ENCODE assay signal across 8 mouse cellular contexts in genomic region chr17:5977056-5977920, GRCm38 (mm10). TPM values are rescaled to one million over a fixed set of nuclear protein-coding genes. Genes with fewer than 3 reads are reported as not detected.
DNase-seq lines count a peak whose midpoint lies in the region; ATAC-seq and TF ChIP-seq lines count a peak whose summit lies in the region.

No protein-coding gene starts in this region.

- H3K4me3 ChIP-seq in kidney, embryonic 16.5 days (ENCODE audit: low read length): no peak overlapping the region
- no peak overlapping the region for H3K4me3 ChIP-seq in liver, embryonic 14.5 days (ENCODE audit: insufficient read depth in 1 of 2, low read depth in 2 of 2, low read length in 2 of 2)
- H3K4me3 ChIP-seq in stomach, embryonic 16.5 days (replicated peaks; ENCODE audit: low read length): no peak overlapping the region

- no peaks in the 10 kb centered on the region for H3K9me3 ChIP-seq in kidney, embryonic 16.5 days (ENCODE audit: low read length)
- no peaks in the 10 kb centered on the region for H3K9me3 ChIP-seq in liver, embryonic 14.5 days (ENCODE audit: control insufficient read depth, low read length)
- no peaks in the 10 kb centered on the region for H3K9me3 ChIP-seq in stomach, embryonic 16.5 days (replicated peaks; ENCODE audit: control insufficient read depth, low read length)

- ATAC-seq in kidney, embryonic 16.5 days (ENCODE audit: low FRiP score, low TSS enrichment): no peak
- ATAC-seq in liver, embryonic 14.5 days (ENCODE audit: insufficient read depth): 0 out of 2 replicates have a peak, but pooled peaks have one; percentile 12
- peak; percentile 35; the same call in 1 of the 2 replicates for ATAC-seq in stomach, embryonic 16.5 days (ENCODE audit: insufficient read depth, low FRiP score)

- DNase-seq in kidney, adult 11 months: no peak
- peak; percentile 60 for DNase-seq in MN1 (ENCODE audit: low spot score)
- DNase-seq in heart, adult 11 months: peak; percentile 99
- DNase-seq in liver, embryonic 14.5 days (ENCODE audit: low read depth in 3 of 3, low spot score in 3 of 3): no peak
- no peak for DNase-seq in ovary, adult 18-20 months (ENCODE audit: low spot score)
- DNase-seq in embryo, embryonic 11 days: no peak

- peaks cover 30% of the 10 kb centered on the region for H3K4me1 ChIP-seq in kidney, embryonic 16.5 days (ENCODE audit: insufficient read depth, low read length)
- H3K4me1 ChIP-seq in liver, embryonic 14.5 days (replicated peaks; ENCODE audit: control insufficient read depth in 2 of 2, insufficient read depth in 2 of 2, low read length in 1 of 2): peaks cover 3 to 26% of the 10 kb centered on the region in 2 experiments; a peak in 2 of 4 replicates
- H3K4me1 ChIP-seq in stomach, embryonic 16.5 days (ENCODE audit: control insufficient read depth, insufficient read depth, low read length): peaks cover 38% of the 10 kb centered on the region

- no peaks in the 10 kb centered on the region; the same call in 1 of the 2 replicates for H3K27me3 ChIP-seq in kidney, embryonic 16.5 days (ENCODE audit: insufficient read depth, low read length)
- peaks cover 5% of the 10 kb centered on the region for H3K27me3 ChIP-seq in liver, embryonic 14.5 days (ENCODE audit: control insufficient read depth, insufficient read depth, low read length)
- H3K27me3 ChIP-seq in stomach, embryonic 16.5 days (ENCODE audit: control insufficient read depth, insufficient read depth, low read length): no peaks in the 10 kb centered on the region

- H3K9ac ChIP-seq in kidney, embryonic 16.5 days (replicated peaks; ENCODE audit: low read length): peak overlapping the region; percentile 35; the same call in 1 of the 2 replicates
- H3K9ac ChIP-seq in liver, embryonic 14.5 days (replicated peaks): no peak overlapping the region
- H3K9ac ChIP-seq in stomach, embryonic 16.5 days (ENCODE audit: low read length): peak overlapping the region; percentile 65

- no peak for TF ChIP-seq EP300 in liver, embryonic 14.5 days (IDR thresholded peaks at IDR 0.05; ENCODE audit: low read depth)

- H3K4me2 ChIP-seq in kidney, embryonic 16.5 days (replicated peaks; ENCODE audit: low read depth, low read length): no peak overlapping the region; the same call in 1 of the 2 replicates
- no peak overlapping the region for H3K4me2 ChIP-seq in liver, embryonic 14.5 days (ENCODE audit: low read depth)
- peak overlapping the region; percentile 35 for H3K4me2 ChIP-seq in stomach, embryonic 16.5 days (ENCODE audit: low read depth, low read length)

- H3K36me3 ChIP-seq in kidney, embryonic 16.5 days (ENCODE audit: insufficient read depth, low read length): no peaks in the 10 kb centered on the region
- H3K36me3 ChIP-seq in liver, embryonic 14.5 days (replicated peaks; ENCODE audit: control insufficient read depth, insufficient read depth, low read depth): no peaks in the 10 kb centered on the region
- H3K36me3 ChIP-seq in stomach, embryonic 16.5 days (ENCODE audit: control insufficient read depth, insufficient read depth, low read length): no peaks in the 10 kb centered on the region

- WGBS in kidney, embryonic 16.5 days: 40% methylated on average over 16 of the region's 16 CpGs
- WGBS in liver, embryonic 14.5 days (ENCODE audit: insufficient replicate concordance): 27% methylated on average over 16 of the region's 16 CpGs
- WGBS in stomach, embryonic 16.5 days: 51% methylated on average over 16 of the region's 16 CpGs

- TF ChIP-seq CTCF in liver, embryonic 14.5 days (IDR thresholded peaks at IDR 0.05; ENCODE audit: low read depth): no peak

- H3K27ac ChIP-seq in kidney, embryonic 16.5 days (ENCODE audit: low read length): no peak overlapping the region
- H3K27ac ChIP-seq in liver, embryonic 14.5 days: peak overlapping the region; percentile 16; the same call in 1 of the 2 replicates
- H3K27ac ChIP-seq in stomach, embryonic 16.5 days (ENCODE audit: low read length): peak overlapping the region; percentile 87

RNA-seq across cellular contexts. Expression of gene Synj2, which starts 36.2 kb away (rescaled TPM):
- polyA plus RNA-seq in kidney, embryonic 16.5 days (2015; fragmentation: Nextera tagmentation; extraction: Ambion mirVana): 4.0 and 4.3 TPM in 2 replicates
- 1.3 and 1.9 TPM in 2 replicates for polyA plus RNA-seq in liver, embryonic 14.5 days (2012; rRNA removed)
- polyA plus RNA-seq in liver, embryonic 14.5 days (2014; fragmentation: Nextera tagmentation; extraction: Ambion mirVana): 1.6 TPM in 2 replicates
- polyA plus RNA-seq in stomach, embryonic 16.5 days (2015; fragmentation: Nextera tagmentation; extraction: Ambion mirVana): 6.4 and 6.7 TPM in 2 replicates

Comparison
In these comparisons a context has a peak if more than half of its experiments do, and no peak if none do; other contexts are left out.
1. DNase-seq: peak in MN1 (single experiment) and heart, adult 11 months (single experiment); none in kidney, adult 11 months (single experiment), liver, embryonic 14.5 days (0 of 3), ovary, adult 18-20 months (single experiment) and embryo, embryonic 11 days (single experiment).